Mouse (Mus musculus) bone marrow macrophage, adult 2 months (primary cell): ENCODE results near the gene Ipmk. TPM values are rescaled to one million over a fixed set of nuclear protein-coding genes. Genes with fewer than 3 reads are reported as not detected.
"Not testable (repeated sequence)": the region's sequence is repeated elsewhere in the genome, so short reads cannot be mapped to it uniquely, and the experiment has no call there.

ENCODE experiments used
- H3K27ac ChIP-seq: 2 replicates; pipeline ENCODE4 v1.5.1; 2012; ENCODE audit warnings: low read depth, low read length; ENCODE audit not compliant: insufficient read depth
- H3K4me1 ChIP-seq: 2 replicates; pipeline ENCODE4 v1.6.1; 2012; ENCODE audit warnings: low read length; ENCODE audit not compliant: control insufficient read depth, insufficient read depth
- H3K4me3 ChIP-seq: 2 replicates; pipeline ENCODE4 v1.5.1; 2012; ENCODE audit warnings: mild to moderate bottlenecking, low read length, moderate library complexity; ENCODE audit not compliant: insufficient read depth
- CTCF ChIP-seq: IDR thresholded peaks from 2 replicates; pipeline ENCODE4 v1.5.1; 2012; ENCODE audit warnings: low read depth, mild to moderate bottlenecking, low read length, moderate library complexity
- POLR2A ChIP-seq: IDR thresholded peaks from 2 replicates; pipeline ENCODE4 v1.6.1; 2012; ENCODE audit warnings: mild to moderate bottlenecking, low read depth, low read length, borderline replicate concordance
- polyA plus RNA-seq: library from polyadenylated mRNA; stranded (reverse); fragments of >200 nt; gene quantifications from 2 replicates; pipeline ENCODE4 v1.2.4, GENCODE M21; 2012; ENCODE audit not compliant: missing spikeins, insufficient read depth, insufficient read length

Ipmk gene
- polyA plus RNA-seq, 1 experiment = 19.0 TPM

DNA sequence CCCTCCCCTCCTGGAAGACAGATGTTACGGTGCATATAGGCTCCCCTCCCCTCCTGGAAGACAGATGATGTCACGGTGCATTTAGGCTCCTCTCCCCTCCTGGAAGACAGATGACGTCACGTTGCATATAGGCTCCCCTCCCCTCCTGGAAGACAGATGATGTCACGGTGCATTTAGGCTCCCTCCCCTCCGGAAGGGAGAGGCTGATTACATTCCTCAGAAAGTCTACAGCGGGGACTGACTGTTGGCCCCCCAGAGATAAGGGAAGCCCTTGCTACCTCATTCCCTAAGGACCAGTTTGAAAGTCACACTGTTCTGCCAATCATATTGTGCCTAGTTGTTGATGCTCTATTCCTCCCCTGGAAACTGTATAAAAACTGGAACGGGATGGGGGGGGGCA is 100.1 kb downstream of the Ipmk start:
- Histone ChIP-seq H3K4me1 (no peaks in the 10 kb centered on the region), H3K27ac (no peak overlapping the region), H3K4me3 (no peak overlapping the region)
- no peak for TF ChIP-seq POLR2A
- no peak for TF ChIP-seq CTCF

DNA sequence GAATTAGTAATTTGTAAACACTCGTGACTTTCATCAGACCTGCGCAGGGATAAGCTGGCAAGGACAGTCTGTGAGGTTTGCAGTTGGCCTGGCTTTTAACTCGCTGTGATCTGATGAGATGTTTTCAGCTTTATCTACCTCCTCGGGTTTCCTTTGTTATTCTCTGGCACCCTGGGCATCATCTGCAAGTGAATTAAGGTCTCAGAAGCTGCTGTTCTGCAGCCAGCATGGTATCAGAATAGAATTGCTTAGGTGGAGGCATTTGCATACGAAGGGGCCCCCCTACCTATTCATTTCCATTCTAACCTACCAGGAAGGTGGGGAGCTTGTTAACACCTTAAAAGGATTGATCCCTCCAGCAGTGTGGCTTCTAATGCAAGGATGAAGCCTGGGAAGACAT is 100.7 kb downstream of the Ipmk start:
- TF ChIP-seq POLR2A = no peak
- TF ChIP-seq CTCF = no peak
- no peak overlapping the region for H3K4me3 ChIP-seq
- H3K4me1 ChIP-seq = no peaks in the 10 kb centered on the region
- no peak overlapping the region for H3K27ac ChIP-seq

GRCm38 (mm10) chr10:71455355-71455754 is 107.8 kb downstream of the Ipmk start:
- no peaks in the 10 kb centered on the region for H3K4me1 ChIP-seq
- TF ChIP-seq CTCF (no peak), POLR2A (no peak)
- H3K27ac ChIP-seq = no peak overlapping the region
- H3K4me3 ChIP-seq = no peak overlapping the region

DNA sequence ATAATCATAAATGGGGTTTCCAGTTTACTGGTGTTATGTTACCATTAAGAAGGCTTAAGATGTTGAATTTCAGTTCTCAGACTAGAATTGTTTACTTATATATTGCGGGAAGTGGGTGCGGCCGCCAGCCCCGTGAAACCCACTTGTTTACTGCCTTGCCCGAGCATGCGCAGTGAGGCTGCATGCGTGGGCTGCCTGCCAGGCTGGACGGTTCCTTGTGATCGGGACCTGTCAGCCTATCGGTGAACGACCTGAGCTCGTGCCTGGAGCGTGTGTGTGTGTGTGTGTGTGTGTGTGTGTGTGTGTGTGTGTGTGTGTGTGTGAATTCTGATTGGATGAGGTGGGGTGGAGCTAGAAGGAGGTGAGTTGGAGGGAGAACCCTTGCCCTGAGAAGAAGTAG is 114.8 kb downstream of the Ipmk start:
- H3K4me1 ChIP-seq, H3K27ac ChIP-seq, H3K4me3 ChIP-seq: not testable (repeated sequence)

DNA sequence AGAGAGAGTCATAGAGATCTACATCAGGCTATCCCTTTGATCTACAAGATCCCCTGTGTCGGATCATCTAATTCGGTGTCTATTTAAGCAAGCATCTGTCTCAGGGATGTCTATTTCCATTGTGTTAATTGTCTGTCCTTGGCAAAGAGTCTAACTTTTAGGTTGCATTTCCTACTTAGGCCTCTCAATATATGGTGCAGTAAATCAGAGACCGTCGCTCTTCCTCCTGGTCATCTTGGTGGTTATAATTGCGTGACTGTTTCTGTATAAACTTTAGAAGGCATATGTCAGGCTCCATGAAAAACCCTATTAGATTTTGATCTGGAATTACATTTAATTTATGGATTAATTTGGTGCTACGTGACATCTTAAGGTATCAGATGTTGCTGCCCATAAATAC is 116.9 kb downstream of the Ipmk start:
- Histone ChIP-seq H3K27ac (no peak overlapping the region), H3K4me1 (no peaks in the 10 kb centered on the region), H3K4me3 (no peak overlapping the region)
- no peak for TF ChIP-seq CTCF

DNA sequence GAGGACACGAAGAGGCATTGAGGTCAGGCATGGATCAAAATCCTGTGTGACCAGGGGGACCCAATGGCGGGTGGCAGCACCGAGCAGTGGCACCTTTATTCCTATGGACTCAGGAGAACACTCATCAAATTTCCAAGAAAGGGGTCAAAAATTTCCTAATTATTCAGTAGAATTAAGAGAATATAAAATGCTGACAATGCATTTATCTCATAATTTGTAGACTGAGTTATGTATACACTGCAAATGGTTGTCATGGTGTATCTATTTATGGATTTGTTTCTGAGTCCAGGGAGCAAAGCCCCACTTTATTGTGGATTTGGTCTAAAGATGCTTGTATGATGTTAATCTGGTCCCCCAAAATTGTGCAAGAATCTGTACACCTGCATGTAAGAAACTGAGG is 120.8 kb downstream of the Ipmk start:
- Histone ChIP-seq H3K4me1 (no peaks in the 10 kb centered on the region), H3K4me3 (no peak overlapping the region), H3K27ac (no peak overlapping the region)
- no peak for TF ChIP-seq POLR2A

GRCm38 (mm10) chr10:71469751-71470150 is 122.2 kb downstream of the Ipmk start:
- no peaks in the 10 kb centered on the region for H3K4me1 ChIP-seq
- no peak overlapping the region for H3K4me3 ChIP-seq
- TF ChIP-seq POLR2A (no peak), CTCF (no peak)
- H3K27ac ChIP-seq = no peak overlapping the region

DNA sequence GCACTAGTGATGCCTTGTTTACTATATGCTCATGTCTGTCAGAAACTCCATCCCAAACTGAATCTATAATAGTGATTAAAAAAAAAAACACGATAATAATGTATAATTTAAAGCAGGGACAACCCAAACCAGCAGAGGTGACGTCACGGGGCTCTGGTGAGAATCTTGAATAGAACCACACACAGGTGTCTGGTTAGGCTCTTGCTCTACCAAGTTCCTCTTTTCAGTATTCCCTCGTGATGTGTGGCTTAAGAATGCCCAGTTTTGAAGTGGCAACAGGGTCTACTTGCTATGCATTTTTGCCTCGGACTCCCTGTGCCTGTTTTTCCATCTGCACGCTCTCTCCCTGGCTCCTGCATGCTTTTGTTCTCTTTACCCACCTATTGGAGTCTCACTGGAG is 124.5 kb downstream of the Ipmk start:
- H3K4me1 ChIP-seq = no peaks in the 10 kb centered on the region
- H3K27ac ChIP-seq = no peak overlapping the region
- no peak overlapping the region for H3K4me3 ChIP-seq
- TF ChIP-seq POLR2A = no peak

DNA sequence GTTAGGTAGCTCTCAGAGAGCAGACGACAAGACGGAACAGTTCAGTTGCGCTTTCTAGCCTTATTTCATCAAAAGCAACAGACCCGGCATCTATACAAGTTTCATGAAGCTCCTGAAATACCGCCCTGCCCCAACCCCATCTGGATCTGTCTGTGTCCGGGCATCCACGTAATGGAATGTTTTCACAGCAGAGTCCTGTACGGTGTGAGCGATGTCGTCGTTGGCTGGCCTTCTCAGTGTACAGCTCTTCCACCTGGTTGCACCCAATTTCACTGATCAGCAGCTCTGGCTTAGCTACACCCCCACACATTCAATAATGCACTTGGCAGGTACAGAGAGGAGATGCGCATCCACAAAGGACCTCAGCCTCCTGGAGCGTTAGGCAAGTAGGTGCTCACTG is 126.0 kb downstream of the Ipmk start:
- Histone ChIP-seq H3K4me3 (no peak overlapping the region), H3K27ac (no peak overlapping the region), H3K4me1 (no peaks in the 10 kb centered on the region)
- TF ChIP-seq POLR2A (no peak), CTCF (no peak)

DNA sequence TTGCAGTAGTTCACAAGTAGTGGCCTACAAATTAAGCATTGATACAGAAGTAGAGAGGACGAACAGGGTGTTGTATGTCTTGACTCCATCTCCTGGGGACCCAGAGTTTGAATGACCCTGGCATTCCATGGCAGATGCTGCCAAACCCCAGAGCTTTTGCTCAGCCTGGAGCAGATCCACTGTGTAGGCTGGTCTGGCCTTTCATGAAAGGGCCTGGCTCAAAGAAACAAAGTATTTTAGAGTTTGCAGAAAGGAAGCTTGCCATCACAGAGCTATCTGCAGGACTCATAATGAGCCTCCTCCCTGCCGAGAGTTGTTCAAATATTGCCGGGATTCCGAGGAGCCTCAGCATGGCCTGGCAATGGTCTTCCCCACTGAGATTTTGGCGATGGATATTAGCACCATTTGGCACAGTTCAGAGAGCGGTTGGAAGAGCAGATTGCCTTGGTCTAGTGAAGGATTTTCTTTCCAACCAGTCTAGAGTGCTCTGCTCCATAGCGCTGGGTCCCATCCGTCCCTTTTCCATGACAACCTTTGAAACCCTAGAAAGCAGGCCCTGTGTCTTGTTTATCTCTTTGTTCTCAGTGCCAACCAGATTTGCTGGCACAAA is 129.0 kb downstream of the Ipmk start:
- Histone ChIP-seq H3K4me1 (no peaks in the 10 kb centered on the region), H3K27ac (no peak overlapping the region), H3K4me3 (no peak overlapping the region)
- TF ChIP-seq POLR2A (no peak), CTCF (no peak)

GRCm38 (mm10) chr10:71477147-71477546 is 129.6 kb downstream of the Ipmk start:
- H3K27ac ChIP-seq = no peak overlapping the region

More at GRCm38 (mm10) chr10:71477147-71477546, 129.6 kb downstream of the Ipmk start:
- TF ChIP-seq CTCF = no peak
- no peak for TF ChIP-seq POLR2A
- H3K4me1 ChIP-seq = no peaks in the 10 kb centered on the region
- H3K4me3 ChIP-seq = no peak overlapping the region
